17 mouse cellular contexts compared by ENCODE assay signal in the genomic region with DNA sequence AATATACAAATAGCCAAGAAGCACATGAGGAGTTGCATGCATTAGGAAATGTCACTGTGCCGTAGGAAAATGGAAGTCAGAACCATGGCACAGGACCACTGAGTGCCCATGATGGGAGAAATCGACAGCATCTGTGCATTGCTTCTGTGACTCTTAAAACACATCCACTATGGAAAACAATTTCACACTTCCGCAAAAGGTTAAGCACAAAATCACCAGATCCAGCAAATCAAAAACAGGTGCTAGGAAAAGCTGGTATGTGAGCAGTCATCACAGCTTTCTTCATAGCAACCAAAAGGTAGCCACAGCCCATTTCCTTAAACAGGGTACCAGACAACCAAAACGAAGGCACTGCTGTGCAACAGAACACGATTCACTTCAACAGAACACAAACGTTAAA.
"Had no signal": no experiment of that assay in that cellular context is flagged by ENCODE, and none has a peak within 500 bp of the region (broad histone marks: within the 10 kb centered on the region; RNA-seq: fewer than 3 reads in every experiment).

No protein-coding gene starts in this region.

- H3K4me1 ChIP-seq: lung, embryonic 15.5 days had no signal

- H3K9ac ChIP-seq: limb, embryonic 12.5 days; liver, embryonic 12.5 days; liver, embryonic 15.5 days; lung, embryonic 15.5 days had no signal

- ATAC-seq: liver, embryonic 12.5 days had no signal

- H3K27me3 ChIP-seq: limb, embryonic 12.5 days; liver, embryonic 12.5 days; liver, embryonic 15.5 days; lung, embryonic 15.5 days had no signal

- H3K9me3 ChIP-seq: limb, embryonic 12.5 days; liver, embryonic 12.5 days; liver, embryonic 15.5 days; lung, embryonic 15.5 days had no signal

- H3K36me3 ChIP-seq: limb, embryonic 12.5 days; liver, embryonic 12.5 days; liver, embryonic 15.5 days; lung, embryonic 15.5 days had no signal

- H3K27ac ChIP-seq: limb, embryonic 12.5 days; liver, embryonic 12.5 days; liver, embryonic 15.5 days; lung, embryonic 15.5 days; stomach, postnatal 0 days had no signal

- H3K4me3 ChIP-seq: limb, embryonic 12.5 days; liver, embryonic 12.5 days; liver, embryonic 15.5 days; lung, embryonic 15.5 days had no signal

- DNase-seq: kidney, adult 18-20 months; kidney, adult 9 months; kidney, postnatal 25 days; layer of hippocampus, postnatal 36 days; liver; lung, adult 18-20 months; lung, postnatal 10 days; lung, postnatal 4 days; midbrain, embryonic 14.5 days; thymus, adult 2 months; thymus, postnatal 25 days had no signal

- H3K4me2 ChIP-seq: limb, embryonic 12.5 days; liver, embryonic 12.5 days; liver, embryonic 15.5 days; lung, embryonic 15.5 days; midbrain, embryonic 11.5 days had no signal
